Mouse (Mus musculus): Measurements from ENCODE around the gene Cdc6. TPM values are rescaled to one million over a fixed set of nuclear protein-coding genes. Genes with fewer than 3 reads are reported as not detected.

Cdc6 gene
- 23.0 and 26.9 TPM in 2 replicates for polyA plus RNA-seq (2015; fragmentation: Nextera tagmentation; extraction: Ambion mirVana)

GRCm38 (mm10) chr11:98907437-98908173, at the start of gene Cdc6:
Gene Cdc6, plus strand, starts transcription at chr11:98907801.
- under 1% methylated on average over 49 of the region's 49 CpGs for WGBS
- Histone ChIP-seq H3K36me3 (ENCODE audit: poor library complexity, severe bottlenecking) (peaks cover 40% of the 10 kb centered on the region), H3K9me3 (replicated peaks) (no peaks in the 10 kb centered on the region), H3K9ac (peak within 1 kb of the TSS; percentile 68), H3K4me1 (peaks cover 33% of the 10 kb centered on the region), H3K27me3 (no peaks in the 10 kb centered on the region), H3K27ac (no peak within 1 kb of the TSS), H3K4me2 (peak within 1 kb of the TSS; percentile 93), H3K4me3 (peak within 1 kb of the TSS; percentile 57)
- peak; percentile 99 for ATAC-seq

- Histone ChIP-seq H3K4me2 (no peak overlapping the region), H3K27ac (no peak overlapping the region), H3K27me3 (no peaks in the 10 kb centered on the region), H3K36me3 (ENCODE audit: poor library complexity, severe bottlenecking) (no peaks in the 10 kb centered on the region), H3K4me3 (no peak overlapping the region), H3K4me1 (peaks cover 5% of the 10 kb centered on the region; the same call in 1 of the 2 replicates), H3K9ac (no peak overlapping the region), H3K9me3 (replicated peaks) (no peaks in the 10 kb centered on the region)
- 34% methylated on average over 14 of the region's 14 CpGs for WGBS
- ATAC-seq = peak; percentile 54
These were observed 48.6 kb upstream of the Cdc6 start for GRCm38 (mm10) chr11:98858759-98859731.

GRCm38 (mm10) chr11:98863028-98863750, 44.4 kb upstream of the Cdc6 start, which contains the start of gene Wipf2:
Gene Wipf2, plus strand, starts transcription at chr11:98863638.
- WGBS = 8% methylated on average over 35 of the region's 41 CpGs
- H3K9ac ChIP-seq = peak within 1 kb of the TSS; percentile 72
- no peaks in the 10 kb centered on the region for H3K9me3 ChIP-seq (replicated peaks)
- H3K36me3 ChIP-seq (ENCODE audit: poor library complexity, severe bottlenecking) = peaks cover 19% of the 10 kb centered on the region
- H3K4me2 ChIP-seq = peak within 1 kb of the TSS; percentile 75
- no peaks in the 10 kb centered on the region for H3K27me3 ChIP-seq
- peaks cover 19% of the 10 kb centered on the region for H3K4me1 ChIP-seq
- peak within 1 kb of the TSS; percentile 94 for H3K27ac ChIP-seq
- H3K4me3 ChIP-seq = peak within 1 kb of the TSS; percentile 57
- ATAC-seq = peak; percentile 94

GRCm38 (mm10) chr11:98863751-98864429, 43.7 kb upstream of the Cdc6 start:
- WGBS = under 1% methylated on average over 28 of the region's 39 CpGs

GRCm38 (mm10) chr11:98867293-98867692, 40.3 kb upstream of the Cdc6 start:
- no peak for ATAC-seq
- WGBS = 48% methylated on average over 12 of the region's 12 CpGs
- H3K9me3 ChIP-seq (replicated peaks) = no peaks in the 10 kb centered on the region
- no peak overlapping the region for H3K4me3 ChIP-seq
- H3K9ac ChIP-seq = no peak overlapping the region
- H3K27me3 ChIP-seq = no peaks in the 10 kb centered on the region
- no peak overlapping the region for H3K4me2 ChIP-seq
- peaks cover 38% of the 10 kb centered on the region for H3K36me3 ChIP-seq (ENCODE audit: poor library complexity, severe bottlenecking)
- H3K27ac ChIP-seq = no peak overlapping the region
- H3K4me1 ChIP-seq = peaks cover 19% of the 10 kb centered on the region

More at GRCm38 (mm10) chr11:98863751-98864429, 43.7 kb upstream of the Cdc6 start:
- peaks cover 26% of the 10 kb centered on the region for H3K36me3 ChIP-seq (ENCODE audit: poor library complexity, severe bottlenecking)
- peak; percentile 70 for ATAC-seq
- peak overlapping the region; percentile 75 for H3K4me2 ChIP-seq
- peak overlapping the region; percentile 94 for H3K27ac ChIP-seq
- no peaks in the 10 kb centered on the region for H3K9me3 ChIP-seq (replicated peaks)
- peaks cover 19% of the 10 kb centered on the region for H3K4me1 ChIP-seq
- H3K4me3 ChIP-seq = peak overlapping the region; percentile 57
- no peaks in the 10 kb centered on the region for H3K27me3 ChIP-seq
- H3K9ac ChIP-seq = peak overlapping the region; percentile 72

GRCm38 (mm10) chr11:98869906-98870305, 37.7 kb upstream of the Cdc6 start:
- no peak overlapping the region for H3K9ac ChIP-seq
- H3K36me3 ChIP-seq (ENCODE audit: poor library complexity, severe bottlenecking) = peaks cover 48% of the 10 kb centered on the region
- 93% methylated on average over 8 of the region's 8 CpGs for WGBS
- no peaks in the 10 kb centered on the region for H3K9me3 ChIP-seq (replicated peaks)
- H3K27me3 ChIP-seq = no peaks in the 10 kb centered on the region
- H3K27ac ChIP-seq = no peak overlapping the region
- H3K4me1 ChIP-seq = peaks cover 6% of the 10 kb centered on the region; the same call in 1 of the 2 replicates
- H3K4me2 ChIP-seq = no peak overlapping the region
- no peak overlapping the region for H3K4me3 ChIP-seq
- no peak for ATAC-seq

- no peak overlapping the region for H3K4me2 ChIP-seq
- no peak overlapping the region for H3K27ac ChIP-seq
- no peaks in the 10 kb centered on the region for H3K27me3 ChIP-seq
- H3K4me3 ChIP-seq = no peak overlapping the region
- H3K36me3 ChIP-seq (ENCODE audit: poor library complexity, severe bottlenecking) = peaks cover 50% of the 10 kb centered on the region
- no peak for ATAC-seq
- no peaks in the 10 kb centered on the region for H3K9me3 ChIP-seq (replicated peaks)
- H3K4me1 ChIP-seq = peaks cover 6% of the 10 kb centered on the region; the same call in 1 of the 2 replicates
- WGBS = 79% methylated on average over 5 of the region's 5 CpGs
- no peak overlapping the region for H3K9ac ChIP-seq
These were observed 36.8 kb upstream of the Cdc6 start for GRCm38 (mm10) chr11:98870791-98871190.

- Histone ChIP-seq H3K4me2 (no peak overlapping the region), H3K36me3 (ENCODE audit: poor library complexity, severe bottlenecking) (peaks cover 48% of the 10 kb centered on the region), H3K9ac (no peak overlapping the region), H3K27me3 (no peaks in the 10 kb centered on the region), H3K4me3 (no peak overlapping the region), H3K9me3 (replicated peaks) (no peaks in the 10 kb centered on the region), H3K27ac (no peak overlapping the region), H3K4me1 (peaks cover 6% of the 10 kb centered on the region; the same call in 1 of the 2 replicates)
- 61% methylated on average over 4 of the region's 4 CpGs for WGBS
- no peak for ATAC-seq
These were observed 36.2 kb upstream of the Cdc6 start for GRCm38 (mm10) chr11:98871416-98871815.

GRCm38 (mm10) chr11:98872040-98872439, 35.6 kb upstream of the Cdc6 start:
- Histone ChIP-seq H3K4me1 (peaks cover 6% of the 10 kb centered on the region; the same call in 1 of the 2 replicates), H3K36me3 (ENCODE audit: poor library complexity, severe bottlenecking) (peaks cover 43% of the 10 kb centered on the region), H3K4me2 (no peak overlapping the region), H3K9me3 (replicated peaks) (no peaks in the 10 kb centered on the region), H3K9ac (no peak overlapping the region), H3K4me3 (no peak overlapping the region), H3K27ac (no peak overlapping the region), H3K27me3 (no peaks in the 10 kb centered on the region)
- ATAC-seq = no peak
- 75% methylated on average over 4 of the region's 4 CpGs for WGBS

GRCm38 (mm10) chr11:98873900-98874299, 33.7 kb upstream of the Cdc6 start:
- Histone ChIP-seq H3K27me3 (no peaks in the 10 kb centered on the region), H3K9ac (no peak overlapping the region), H3K4me2 (no peak overlapping the region), H3K4me3 (no peak overlapping the region), H3K4me1 (no peaks in the 10 kb centered on the region), H3K9me3 (replicated peaks) (no peaks in the 10 kb centered on the region), H3K27ac (no peak overlapping the region), H3K36me3 (ENCODE audit: poor library complexity, severe bottlenecking) (peaks cover 24% of the 10 kb centered on the region)
- no peak for ATAC-seq
- WGBS = 93% methylated on average over 9 of the region's 9 CpGs

GRCm38 (mm10) chr11:98877001-98877400, 30.6 kb upstream of the Cdc6 start:
- 79% methylated on average over 9 of the region's 9 CpGs for WGBS
- Histone ChIP-seq H3K27ac (no peak overlapping the region), H3K27me3 (no peaks in the 10 kb centered on the region), H3K9ac (no peak overlapping the region), H3K36me3 (ENCODE audit: poor library complexity, severe bottlenecking) (peaks cover 19% of the 10 kb centered on the region), H3K4me3 (no peak overlapping the region), H3K4me2 (no peak overlapping the region), H3K9me3 (replicated peaks) (no peaks in the 10 kb centered on the region), H3K4me1 (no peaks in the 10 kb centered on the region)
- ATAC-seq = no peak

Data from forebrain, embryonic 13.5 days (tissue).